Mouse (Mus musculus) intestine, embryonic 16.5 days (tissue): ENCODE data around the gene Oscp1. TPM values are rescaled to one million over a fixed set of nuclear protein-coding genes. Genes with fewer than 3 reads are reported as not detected.

Experiments used
- ATAC-seq: fragments of 200-750 bp; cut with Nextera tagmentation; 2 replicates; pipeline ENCODE4 v1.8.0; 2017; ENCODE audit warnings: moderate TSS enrichment, moderate library complexity
- H3K27ac ChIP-seq: fragments of 300-500 bp; sonication (generic); 2 replicates; pipeline ENCODE4 v1.5.1; 2014; ENCODE audit warnings: mild to moderate bottlenecking, low read length
- H3K27me3 ChIP-seq: fragments of 300-500 bp; sonication (generic); replicated peaks from 2 replicates; pipeline ENCODE4 v1.6.1; 2014; ENCODE audit warnings: low read length, control low read depth, mixed read lengths; ENCODE audit not compliant: control insufficient read depth, insufficient read depth
- H3K36me3 ChIP-seq: fragments of 300-500 bp; sonication (generic); 2 replicates; pipeline ENCODE4 v1.6.1; 2014; ENCODE audit warnings: low read length, control low read depth; ENCODE audit not compliant: control insufficient read depth, insufficient read depth
- H3K4me1 ChIP-seq: fragments of 300-500 bp; sonication (generic); 2 replicates; pipeline ENCODE4 v1.6.1; 2014; ENCODE audit warnings: low read length, control low read depth, mixed read lengths; ENCODE audit not compliant: control insufficient read depth, insufficient read depth
- H3K4me2 ChIP-seq: fragments of 300-500 bp; sonication (generic); 2 replicates; pipeline ENCODE4 v1.6.1; 2014; ENCODE audit warnings: low read depth, low read length, control low read depth
- H3K4me3 ChIP-seq: fragments of 300-500 bp; sonication (generic); 2 replicates; pipeline ENCODE4 v1.5.1; 2014; ENCODE audit warnings: mild to moderate bottlenecking, low read length
- H3K9ac ChIP-seq: fragments of 300-500 bp; sonication (generic); 2 replicates; pipeline ENCODE4 v1.6.1; 2014; ENCODE audit warnings: low read depth, low read length
- H3K9me3 ChIP-seq: fragments of 300-500 bp; sonication (generic); 2 replicates; pipeline ENCODE4 v1.6.1; 2016; ENCODE audit warnings: low read length, control low read depth; ENCODE audit not compliant: control insufficient read depth
- WGBS: fragments of 180-500 bp; shearing (Covaris S2); extraction: QIAGEN DNeasy Blood & Tissue Kit; methylation state at CpG from one replicate; pipeline ENCODE4 v1.1.7; 2014; 5-methylcytosine and 5-hydroxymethylcytosine counted together
- polyA plus RNA-seq: library from polyadenylated mRNA; unstranded; fragments of >200 nt; fragmentation: Nextera tagmentation; extraction: Ambion mirVana; gene quantifications from 2 replicates; pipeline ENCODE4 v1.2.1, GENCODE M21; 2015

Oscp1 gene
- polyA plus RNA-seq, 1 experiment from 2014 or later = 11.1 TPM

DNA sequence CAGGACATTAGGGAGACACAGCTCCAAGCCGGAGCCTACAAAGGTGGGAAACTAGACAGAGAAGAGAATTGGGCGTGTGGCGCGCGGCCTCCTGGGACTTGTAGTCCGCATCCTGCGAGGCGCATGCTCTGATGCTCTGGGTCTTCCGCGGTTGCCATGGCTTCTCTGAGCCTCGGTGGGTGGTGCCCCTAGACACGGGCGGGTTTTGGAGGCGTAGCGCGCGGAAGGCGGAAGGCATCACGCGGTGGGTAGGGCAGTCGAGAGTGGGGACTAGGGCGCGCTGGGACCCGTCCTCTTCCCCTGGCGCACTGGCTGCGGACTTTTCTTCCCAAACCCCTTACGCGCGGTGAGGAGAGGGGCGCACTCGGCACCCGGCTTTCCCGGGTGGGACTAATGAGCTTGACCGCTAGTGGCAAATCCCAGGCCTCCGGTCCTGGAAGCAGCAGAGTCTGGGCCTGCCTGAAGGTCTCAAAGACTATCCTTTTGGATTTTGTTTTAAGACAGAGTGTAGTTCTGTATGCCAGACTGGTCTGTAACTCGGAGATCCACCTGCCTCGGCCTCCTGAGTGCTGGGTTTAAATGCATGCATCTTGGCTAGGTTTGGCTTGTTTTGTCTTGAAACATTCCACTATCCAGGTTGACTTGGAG is 38.2 kb downstream of the Oscp1 start, which contains the start of gene Lsm10:
TSS of gene Lsm10 (plus strand) at position 160 of the 648 bp plus-strand sequence.
- Histone ChIP-seq H3K27me3 (no peaks in the 10 kb centered on the region), H3K27ac (peak within 1 kb of the TSS; percentile 55; the same call in 1 of the 2 replicates), H3K4me3 (peak within 1 kb of the TSS; percentile 71), H3K36me3 (no peaks in the 10 kb centered on the region; the same call in 1 of the 2 replicates), H3K4me1 (0 out of 2 replicates have a peak, but pooled peaks cover 3% of the 10 kb centered on the region), H3K9ac (peak within 1 kb of the TSS; percentile 76), H3K9me3 (no peaks in the 10 kb centered on the region), H3K4me2 (peak within 1 kb of the TSS; percentile 63)
- 2% methylated on average over 37 of the region's 37 CpGs for WGBS
- peak; percentile 99 for ATAC-seq

- Histone ChIP-seq H3K4me2 (no peak overlapping the region), H3K4me3 (no peak overlapping the region), H3K4me1 (peaks cover 12% of the 10 kb centered on the region), H3K9ac (no peak overlapping the region), H3K9me3 (no peaks in the 10 kb centered on the region), H3K36me3 (no peaks in the 10 kb centered on the region; the same call in 1 of the 2 replicates), H3K27ac (no peak overlapping the region), H3K27me3 (no peaks in the 10 kb centered on the region)
- no peak for ATAC-seq
- 92% methylated on average over 20 of the region's 20 CpGs for WGBS
Observed at GRCm38 (mm10) chr4:126097711-126098253, 39.4 kb downstream of the Oscp1 start.

DNA sequence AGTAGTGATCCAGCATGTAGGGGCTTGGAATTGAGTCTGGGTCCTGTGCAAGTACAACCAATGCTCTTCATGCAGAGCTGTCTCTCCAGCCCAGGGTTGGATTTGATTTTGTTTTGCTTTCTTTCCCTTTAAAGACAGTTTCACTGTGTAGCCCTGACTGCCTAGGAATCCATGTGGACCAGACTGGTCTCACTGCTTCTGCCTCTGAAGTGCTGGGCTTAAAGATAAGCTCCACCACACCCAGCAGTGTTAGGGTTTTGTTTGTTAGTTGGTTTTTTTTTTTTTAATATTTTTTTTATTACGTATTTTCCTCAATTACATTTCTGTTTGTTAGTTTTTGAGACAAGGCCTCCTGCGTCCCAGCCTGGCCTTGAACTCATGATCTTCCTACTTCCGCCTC is 41.0 kb downstream of the Oscp1 start:
- Histone ChIP-seq H3K27me3 (no peaks in the 10 kb centered on the region), H3K9me3 (no peaks in the 10 kb centered on the region), H3K4me2 (no peak overlapping the region), H3K4me3 (no peak overlapping the region), H3K27ac (no peak overlapping the region), H3K9ac (no peak overlapping the region), H3K4me1 (peaks cover 13% of the 10 kb centered on the region), H3K36me3 (no peaks in the 10 kb centered on the region; the same call in 1 of the 2 replicates)
- 93% methylated on average over 3 of the region's 3 CpGs for WGBS
- ATAC-seq = no peak

GRCm38 (mm10) chr4:126100764-126101163 is 42.4 kb downstream of the Oscp1 start:
- Histone ChIP-seq H3K9me3 (no peaks in the 10 kb centered on the region), H3K4me3 (no peak overlapping the region), H3K9ac (no peak overlapping the region), H3K4me2 (no peak overlapping the region), H3K4me1 (peaks cover 25% of the 10 kb centered on the region), H3K36me3 (no peaks in the 10 kb centered on the region; the same call in 1 of the 2 replicates), H3K27me3 (no peaks in the 10 kb centered on the region), H3K27ac (no peak overlapping the region)
- no peak for ATAC-seq
- WGBS = 83% methylated on average over 3 of the region's 3 CpGs

- H3K27ac ChIP-seq = peak overlapping the region; percentile 83
- H3K27me3 ChIP-seq = no peaks in the 10 kb centered on the region
- no peaks in the 10 kb centered on the region; the same call in 1 of the 2 replicates for H3K36me3 ChIP-seq
- peak overlapping the region; percentile 85; the same call in 1 of the 2 replicates for H3K4me3 ChIP-seq
- H3K9me3 ChIP-seq = no peaks in the 10 kb centered on the region
- H3K4me1 ChIP-seq = peaks cover 25% of the 10 kb centered on the region
- H3K4me2 ChIP-seq = no peak overlapping the region; the same call in 1 of the 2 replicates
- no peak for ATAC-seq
- WGBS = 45% methylated on average over 7 of the region's 7 CpGs
- no peak overlapping the region for H3K9ac ChIP-seq
Observed at GRCm38 (mm10) chr4:126102061-126102841, 43.9 kb downstream of the Oscp1 start.

DNA sequence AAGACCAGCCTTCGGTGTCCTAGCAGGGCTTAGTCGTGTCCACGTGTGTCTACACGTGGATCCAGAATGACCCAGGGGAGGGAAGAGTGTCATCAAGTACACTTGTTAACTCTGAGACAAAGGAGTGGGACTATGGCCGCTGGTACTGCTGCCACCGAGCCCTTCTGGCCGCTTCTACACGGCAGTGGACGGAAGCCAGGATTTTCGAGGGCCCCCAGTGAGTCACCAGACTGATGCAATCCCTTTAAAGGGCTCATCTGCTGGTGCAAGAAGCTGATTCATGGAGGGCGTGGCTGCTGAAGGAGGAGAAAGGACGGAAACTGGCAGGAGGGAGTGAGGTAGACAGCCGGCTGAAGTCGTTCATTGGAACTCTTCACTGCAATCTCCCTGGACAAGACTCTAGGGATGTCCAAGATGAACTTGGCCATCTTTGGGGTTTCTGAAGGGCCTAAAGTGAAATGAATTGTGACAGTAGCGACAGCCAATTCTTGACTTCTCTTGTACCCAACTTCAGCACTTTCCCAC is 44.8 kb downstream of the Oscp1 start:
- Histone ChIP-seq H3K9ac (peak overlapping the region; percentile 45), H3K36me3 (no peaks in the 10 kb centered on the region; the same call in 1 of the 2 replicates), H3K27me3 (no peaks in the 10 kb centered on the region), H3K27ac (peak overlapping the region; percentile 83), H3K4me3 (peak overlapping the region; percentile 85), H3K4me2 (peak overlapping the region; percentile 83), H3K4me1 (peaks cover 33% of the 10 kb centered on the region), H3K9me3 (no peaks in the 10 kb centered on the region)
- WGBS = 1% methylated on average over 15 of the region's 15 CpGs
- ATAC-seq = peak; percentile 86

GRCm38 (mm10) chr4:126103590-126104068 is 45.3 kb downstream of the Oscp1 start, which contains the start of gene Stk40:
Gene Stk40, plus strand, starts transcription at chr4:126103957.
- Histone ChIP-seq H3K9ac (peak within 1 kb of the TSS; percentile 87), H3K4me1 (peaks cover 37% of the 10 kb centered on the region), H3K27me3 (no peaks in the 10 kb centered on the region), H3K9me3 (no peaks in the 10 kb centered on the region), H3K4me3 (peak within 1 kb of the TSS; percentile 85), H3K4me2 (peak within 1 kb of the TSS; percentile 83), H3K27ac (peak within 1 kb of the TSS; percentile 83), H3K36me3 (no peaks in the 10 kb centered on the region; the same call in 1 of the 2 replicates)
- WGBS = 2% methylated on average over 34 of the region's 34 CpGs
- peak; percentile 96 for ATAC-seq

DNA sequence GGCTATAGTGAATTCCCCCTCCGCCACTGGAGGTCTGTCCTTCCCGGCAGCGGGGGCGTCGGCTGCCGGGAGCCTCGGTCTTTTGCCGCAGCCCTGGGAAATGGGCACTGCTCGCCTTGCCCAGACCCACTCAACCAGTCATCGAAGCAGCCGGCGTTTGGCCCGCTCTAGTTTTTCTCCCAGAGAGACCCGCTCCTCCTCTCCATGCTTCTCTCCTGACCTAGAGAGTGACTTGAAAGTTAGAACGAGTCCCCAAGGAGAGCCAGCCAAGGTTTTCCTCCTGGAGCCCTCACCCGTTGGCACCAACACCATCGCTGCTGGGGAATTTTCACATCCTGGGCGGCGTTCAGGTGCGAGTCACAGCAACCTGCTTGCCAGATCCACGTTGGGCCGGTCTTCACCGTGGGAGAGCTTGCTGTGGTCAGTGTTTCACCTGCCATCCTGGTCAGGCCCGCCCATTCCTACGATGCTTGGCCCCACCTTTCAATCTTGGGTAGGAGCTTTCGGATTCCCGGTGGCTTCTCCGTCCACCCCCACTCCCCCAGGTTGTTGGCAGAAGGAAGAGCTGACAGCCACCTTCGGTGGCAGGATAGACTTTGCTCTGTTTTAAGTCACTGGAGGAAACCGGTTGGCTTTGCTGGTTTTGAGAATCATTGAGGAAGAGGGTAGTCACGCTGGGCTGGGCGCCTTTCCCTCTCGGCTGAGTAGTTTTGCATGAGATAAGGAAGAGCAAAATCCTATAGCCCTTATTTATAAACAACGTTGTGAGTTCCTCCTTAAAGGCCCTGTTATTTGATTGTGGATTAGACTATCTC is 46.1 kb downstream of the Oscp1 start:
- Histone ChIP-seq H3K27me3 (no peaks in the 10 kb centered on the region), H3K9ac (peak overlapping the region; percentile 87), H3K36me3 (no peaks in the 10 kb centered on the region; the same call in 1 of the 2 replicates), H3K9me3 (no peaks in the 10 kb centered on the region), H3K4me1 (peaks cover 38% of the 10 kb centered on the region), H3K4me2 (peak overlapping the region; percentile 83), H3K27ac (peak overlapping the region; percentile 83), H3K4me3 (peak overlapping the region; percentile 85)
- ATAC-seq = peak; percentile 26
- WGBS = 2% methylated on average over 32 of the region's 34 CpGs
